Mouse (Mus musculus): ENCODE results near the gene 4933434E20Rik. TPM values are rescaled to one million over a fixed set of nuclear protein-coding genes. Genes with fewer than 3 reads are reported as not detected.

4933434E20Rik gene
- polyA plus RNA-seq (2014; fragmentation: Illumina TruSeq; extraction: RNeasy Lipid Tissue Mini Kit (QIAGEN cat#74804); ENCODE audit: low read depth, low replicate concordance) = 183 TPM

GRCm38 (mm10) chr3:90051441-90052350 lies at the start of gene 4933434E20Rik:
Gene 4933434E20Rik, plus strand, starts transcription at chr3:90051636.

GRCm38 (mm10) chr3:90052351-90053241 lies 1.2 kb downstream of the 4933434E20Rik start, which contains the start of gene Ubap2l:
Gene Ubap2l, minus strand, starts transcription at chr3:90052628.

DNA sequence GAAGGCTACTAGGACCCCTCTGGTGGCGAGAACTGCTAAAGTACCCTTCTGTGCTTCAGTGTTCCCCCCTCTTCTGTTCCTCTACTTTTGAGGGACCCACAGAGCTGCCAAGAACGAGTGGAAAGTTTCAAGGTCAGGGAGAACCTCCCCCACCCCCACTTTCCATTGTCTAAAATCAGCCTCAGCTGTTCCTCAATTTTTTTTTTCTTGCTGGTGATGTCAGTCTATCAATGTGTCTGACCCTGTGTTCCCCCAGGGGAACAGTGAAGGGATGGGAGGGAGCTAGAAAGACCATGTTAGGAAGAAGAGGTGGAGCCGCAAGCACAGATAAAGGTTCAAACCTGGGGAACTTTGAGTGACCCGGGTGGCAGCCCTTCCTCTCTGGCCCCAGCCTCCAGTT lies 20.9 kb downstream of the 4933434E20Rik start, which contains the start of gene Tpm3:
Gene Tpm3, plus strand, starts transcription at position 356 of the 400 bp plus-strand sequence.

DNA sequence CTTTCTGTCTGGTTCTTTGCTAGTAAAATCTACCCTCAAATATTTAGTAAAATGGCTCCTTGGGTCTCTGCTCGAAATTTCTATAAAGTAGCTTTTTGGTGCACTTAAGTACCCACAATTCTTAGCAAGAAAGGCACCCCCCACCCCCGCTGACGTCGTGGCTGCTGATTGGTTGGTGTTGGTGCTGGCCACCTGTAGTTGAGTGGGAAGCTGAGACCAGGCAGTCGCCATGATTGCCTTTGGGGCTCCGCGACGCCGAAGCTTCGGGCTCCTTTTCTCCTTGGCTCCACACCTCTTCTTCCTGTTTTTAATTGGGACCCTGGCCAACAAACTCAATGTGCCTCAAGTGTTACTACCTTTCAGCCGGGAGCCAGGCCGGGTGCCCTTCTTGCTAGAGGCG lies 52.5 kb downstream of the 4933434E20Rik start, which contains the start of gene Nup210l:
Gene Nup210l, plus strand, starts transcription at position 195 of the 400 bp plus-strand sequence.

Other genes starting within 250 kb of the 4933434E20Rik start
- gene She, start 220.3 kb upstream of the 4933434E20Rik start, polyA plus RNA-seq (2014; fragmentation: Illumina TruSeq; extraction: RNeasy Lipid Tissue Mini Kit (QIAGEN cat#74804); ENCODE audit: low read depth, low replicate concordance) = 0.55 TPM
- 0.57 TPM for gene Il6ra, start 138.4 kb upstream of the 4933434E20Rik start, polyA plus RNA-seq (2014; fragmentation: Illumina TruSeq; extraction: RNeasy Lipid Tissue Mini Kit (QIAGEN cat#74804); ENCODE audit: low read depth, low replicate concordance)
- gene Atp8b2, start 88.1 kb upstream of the 4933434E20Rik start, polyA plus RNA-seq (2014; fragmentation: Illumina TruSeq; extraction: RNeasy Lipid Tissue Mini Kit (QIAGEN cat#74804); ENCODE audit: low read depth, low replicate concordance) = 16.2 TPM
- gene Hax1, start 52.9 kb upstream of the 4933434E20Rik start, polyA plus RNA-seq (2014; fragmentation: Illumina TruSeq; extraction: RNeasy Lipid Tissue Mini Kit (QIAGEN cat#74804); ENCODE audit: low read depth, low replicate concordance) = 117 TPM
- gene Ubap2l, start 992 bp downstream of the 4933434E20Rik start, polyA plus RNA-seq (2014; fragmentation: Illumina TruSeq; extraction: RNeasy Lipid Tissue Mini Kit (QIAGEN cat#74804); ENCODE audit: low read depth, low replicate concordance) = 192 TPM
- 62.2 TPM for gene Tpm3, start 21.0 kb downstream of the 4933434E20Rik start, polyA plus RNA-seq (2014; fragmentation: Illumina TruSeq; extraction: RNeasy Lipid Tissue Mini Kit (QIAGEN cat#74804); ENCODE audit: low read depth, low replicate concordance)
- gene Nup210l, start 52.5 kb downstream of the 4933434E20Rik start, polyA plus RNA-seq (2014; fragmentation: Illumina TruSeq; extraction: RNeasy Lipid Tissue Mini Kit (QIAGEN cat#74804); ENCODE audit: low read depth, low replicate concordance) = 64.0 TPM
- gene Rps27, start 162.0 kb downstream of the 4933434E20Rik start, polyA plus RNA-seq (2014; fragmentation: Illumina TruSeq; extraction: RNeasy Lipid Tissue Mini Kit (QIAGEN cat#74804); ENCODE audit: low read depth, low replicate concordance) = 882 TPM
- gene Rab13, start 162.1 kb downstream of the 4933434E20Rik start, polyA plus RNA-seq (2014; fragmentation: Illumina TruSeq; extraction: RNeasy Lipid Tissue Mini Kit (QIAGEN cat#74804); ENCODE audit: low read depth, low replicate concordance) = 6.5 TPM
- gene Jtb, start 180.0 kb downstream of the 4933434E20Rik start, polyA plus RNA-seq (2014; fragmentation: Illumina TruSeq; extraction: RNeasy Lipid Tissue Mini Kit (QIAGEN cat#74804); ENCODE audit: low read depth, low replicate concordance) = 31.8 TPM
- 211 TPM for gene Creb3l4, start 191.9 kb downstream of the 4933434E20Rik start, polyA plus RNA-seq (2014; fragmentation: Illumina TruSeq; extraction: RNeasy Lipid Tissue Mini Kit (QIAGEN cat#74804); ENCODE audit: low read depth, low replicate concordance)
- 21.2 TPM for gene Slc39a1, start 196.5 kb downstream of the 4933434E20Rik start, polyA plus RNA-seq (2014; fragmentation: Illumina TruSeq; extraction: RNeasy Lipid Tissue Mini Kit (QIAGEN cat#74804); ENCODE audit: low read depth, low replicate concordance)
- gene Crtc2, start 202.5 kb downstream of the 4933434E20Rik start, polyA plus RNA-seq (2014; fragmentation: Illumina TruSeq; extraction: RNeasy Lipid Tissue Mini Kit (QIAGEN cat#74804); ENCODE audit: low read depth, low replicate concordance) = 4.9 TPM
- 2.6 TPM for gene Dennd4b, start 213.5 kb downstream of the 4933434E20Rik start, polyA plus RNA-seq (2014; fragmentation: Illumina TruSeq; extraction: RNeasy Lipid Tissue Mini Kit (QIAGEN cat#74804); ENCODE audit: low read depth, low replicate concordance)
- 28.5 TPM for gene Gatad2b, start 241.5 kb downstream of the 4933434E20Rik start, polyA plus RNA-seq (2014; fragmentation: Illumina TruSeq; extraction: RNeasy Lipid Tissue Mini Kit (QIAGEN cat#74804); ENCODE audit: low read depth, low replicate concordance)